Mouse (Mus musculus): ENCODE measurements around the gene Adrm1.

The Adrm1 gene

GRCm38 (mm10) chr2:180185686-180186085, 14.4 kb downstream of the Adrm1 start:
- DNase-seq = no peak

- no peak for DNase-seq
These were observed 16.1 kb downstream of the Adrm1 start for GRCm38 (mm10) chr2:180187362-180187761.

- DNase-seq = no peak
These were observed 25.5 kb downstream of the Adrm1 start for GRCm38 (mm10) chr2:180196610-180197322.

- DNase-seq = no peak
These were observed 26.2 kb downstream of the Adrm1 start for GRCm38 (mm10) chr2:180197323-180198037.

- DNase-seq = no peak
These were observed 27.5 kb downstream of the Adrm1 start for GRCm38 (mm10) chr2:180198782-180199181.

- DNase-seq = no peak
These were observed 29.4 kb downstream of the Adrm1 start for GRCm38 (mm10) chr2:180200681-180201080.

GRCm38 (mm10) chr2:180201303-180201702, 30.0 kb downstream of the Adrm1 start:
- no peak for DNase-seq

- no peak for DNase-seq
These were observed 31.0 kb downstream of the Adrm1 start for GRCm38 (mm10) chr2:180202263-180202662.

GRCm38 (mm10) chr2:180202805-180203204, 31.5 kb downstream of the Adrm1 start:
- no peak for DNase-seq

GRCm38 (mm10) chr2:180204501-180204900, 33.2 kb downstream of the Adrm1 start:
- no peak for DNase-seq

GRCm38 (mm10) chr2:180205083-180205955, 34.0 kb downstream of the Adrm1 start:
- DNase-seq = no peak

- no peak for DNase-seq
These were observed 34.6 kb downstream of the Adrm1 start for GRCm38 (mm10) chr2:180205956-180206280.

GRCm38 (mm10) chr2:180207840-180208239, 36.6 kb downstream of the Adrm1 start:
- peak; percentile 80 for DNase-seq

GRCm38 (mm10) chr2:180208976-180209375, 37.7 kb downstream of the Adrm1 start:
- DNase-seq = no peak

GRCm38 (mm10) chr2:180212255-180212654, 41.0 kb downstream of the Adrm1 start:
- no peak for DNase-seq

GRCm38 (mm10) chr2:180214352-180214978, 43.2 kb downstream of the Adrm1 start:
- peak; percentile 85 for DNase-seq

- peak; percentile 77 for DNase-seq
These were observed 43.8 kb downstream of the Adrm1 start for GRCm38 (mm10) chr2:180215011-180215461.

- DNase-seq = peak; percentile 77
These were observed 44.7 kb downstream of the Adrm1 start for GRCm38 (mm10) chr2:180215951-180216350.

GRCm38 (mm10) chr2:180216921-180217320, 45.6 kb downstream of the Adrm1 start:
- DNase-seq = no peak

GRCm38 (mm10) chr2:180217587-180217986, 46.3 kb downstream of the Adrm1 start:
- peak; percentile 99 for DNase-seq

- no peak for DNase-seq
These were observed 47.0 kb downstream of the Adrm1 start for GRCm38 (mm10) chr2:180218241-180218640.

- DNase-seq = peak; percentile 76
These were observed 47.4 kb downstream of the Adrm1 start for GRCm38 (mm10) chr2:180218677-180219076.
